Comparison of ENCODE assay signal across 23 mouse cellular contexts in the genomic region with DNA sequence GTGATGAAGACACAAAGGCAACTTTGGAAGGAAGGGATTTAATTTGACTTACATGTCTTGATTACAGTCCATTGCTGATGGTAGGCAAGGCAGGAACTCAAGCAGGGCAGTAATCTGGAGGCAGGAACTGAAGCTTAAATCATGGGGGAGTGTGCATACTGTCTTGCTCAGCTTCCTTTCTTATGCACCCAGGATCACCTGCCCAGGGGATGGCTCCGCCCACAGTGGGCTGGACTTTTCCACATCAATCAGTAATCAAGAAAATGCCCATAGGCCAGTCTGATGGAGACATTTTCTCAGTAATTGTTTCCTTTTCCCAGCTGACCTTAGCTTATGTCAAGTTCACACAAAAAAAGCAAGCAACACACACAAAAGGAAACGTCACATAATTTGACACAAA.
A peak's percentile ranks its signal among the peaks of the same experiment; 100 is the strongest.
DNase-seq lines count a peak whose midpoint lies in the region; TF ChIP-seq lines count a peak whose summit lies in the region.
"Had no signal": no experiment of that assay in that cellular context is flagged by ENCODE, and none has a peak within 500 bp of the region (broad histone marks: within the 10 kb centered on the region; RNA-seq: fewer than 3 reads in every experiment).

No protein-coding gene starts in this region.

- H3K27me3 ChIP-seq in kidney, adult 2 months (replicated peaks; ENCODE audit: control insufficient read depth, insufficient read depth, low read length), result no peaks in the 10 kb centered on the region
- H3K27me3 ChIP-seq: forebrain, embryonic 12.5 days; forebrain, embryonic 15.5 days had no signal

- H3K27ac ChIP-seq in kidney, adult 2 months (ENCODE audit: insufficient read depth, low read depth, low read length), result no peak overlapping the region
- H3K27ac ChIP-seq: embryonic facial prominence, embryonic 10.5 days; embryonic facial prominence, embryonic 13.5 days; forebrain, embryonic 12.5 days; forebrain, embryonic 15.5 days; heart, adult 2 months; heart, embryonic 10.5 days; heart, embryonic 13.5 days; hindbrain, embryonic 14.5 days; hindbrain, postnatal 0 days had no signal

- DNase-seq in kidney, adult 2 months, result peak; percentile 10
- no peak for DNase-seq in kidney, adult 18-20 months
- DNase-seq in ES-CJ7 (ENCODE audit: low read depth, low spot score) (peak; percentile 62), R1 (ENCODE audit: low read depth, low spot score) (peak; percentile 79)
- DNase-seq in ovary, adult 18-20 months (ENCODE audit: low spot score), result no peak
- DNase-seq in spleen, adult 12 weeks (ENCODE audit: low spot score), result no peak
- DNase-seq: adrenal gland, adult 2 months; adrenal gland, postnatal 14 days; cerebellum, adult 9-11 months; gastrocnemius, postnatal 10 days; gastrocnemius, postnatal 36 days; heart, adult 2 months; heart, postnatal 14 days; heart, postnatal 4 days had no signal

- no peak overlapping the region for H3K4me3 ChIP-seq in kidney, adult 2 months (ENCODE audit: insufficient read depth, low read depth, low read length)
- H3K4me3 ChIP-seq: embryonic facial prominence, embryonic 10.5 days; embryonic facial prominence, embryonic 13.5 days; erythroblast, embryonic 14.5 days; forebrain, embryonic 12.5 days; forebrain, embryonic 15.5 days; heart, adult 2 months; heart, embryonic 10.5 days; heart, embryonic 13.5 days had no signal

- no peaks in the 10 kb centered on the region for H3K36me3 ChIP-seq in kidney, adult 2 months (ENCODE audit: control insufficient read depth, insufficient read depth, low read length)
- H3K36me3 ChIP-seq: embryonic facial prominence, embryonic 10.5 days; embryonic facial prominence, embryonic 13.5 days; forebrain, embryonic 12.5 days; forebrain, embryonic 15.5 days; heart, embryonic 10.5 days; heart, embryonic 13.5 days had no signal

- no peak for TF ChIP-seq POLR2A in kidney, adult 2 months (IDR thresholded peaks at IDR 0.05; ENCODE audit: low read depth, low read length)

- H3K4me1 ChIP-seq in kidney, adult 2 months (ENCODE audit: control insufficient read depth, insufficient read depth, low read length), result no peaks in the 10 kb centered on the region
- H3K4me1 ChIP-seq: forebrain, embryonic 12.5 days; forebrain, embryonic 15.5 days; heart, embryonic 13.5 days had no signal

- TF ChIP-seq CTCF in kidney, adult 2 months (conservative IDR thresholded peaks at IDR 0.05; ENCODE audit: insufficient read depth, insufficient read length, low read depth, low read length), result no peak

- WGBS in kidney, adult 2 months, result 84% methylated on average over 2 of the region's 2 CpGs

Comparison
In these comparisons a context has a peak if more than half of its experiments do, and no peak if none do; other contexts are left out.
1. DNase-seq: peak in kidney, adult 2 months (single experiment), ES-CJ7 (single experiment) and R1 (single experiment); none in kidney, adult 18-20 months (single experiment), ovary, adult 18-20 months (single experiment) and spleen, adult 12 weeks (single experiment).